Mouse (Mus musculus): Measurements from ENCODE around the gene Gm47959.
"Not testable (repeated sequence)": the region's sequence is repeated elsewhere in the genome, so short reads cannot be mapped to it uniquely, and the experiment has no call there.

- not testable (repeated sequence) for TF ChIP-seq EP300, CTCF (IDR thresholded peaks at IDR 0.05; ENCODE audit: low read depth)
Observed at GRCm38 (mm10) chr1:82955913-82956312, 44.4 kb upstream of the Gm47959 start, which contains the start of gene Gm7544.
